Mouse (Mus musculus): ENCODE data around the gene Ptgir.

Gene Ptgir

GRCm38 (mm10) chr7:16959539-16960187 lies 53.4 kb downstream of the Ptgir start, which contains the start of gene Pnmal1:
Pnmal1 (plus strand) TSS chr7:16959679.
- in situ Hi-C loops (cut with MboI; ENCODE audit: low sequenced_read_pairs): no loop called here

Measured in CH12F3 (cell line).